Mouse (Mus musculus) monocyte, adult 2 months (primary cell): ENCODE data around the gene Catsper1.
"Not testable (repeated sequence)": the region's sequence is repeated elsewhere in the genome, so short reads cannot be mapped to it uniquely, and the experiment has no call there.

Experiments
- DNase-seq, 2 experiments: peaks; one replicate each; pipeline ENCODE4 v3.0.0; 2022; ENCODE audit warnings: low spot score in 2 of 2, low read depth in 1 of 2

The Catsper1 gene

DNA sequence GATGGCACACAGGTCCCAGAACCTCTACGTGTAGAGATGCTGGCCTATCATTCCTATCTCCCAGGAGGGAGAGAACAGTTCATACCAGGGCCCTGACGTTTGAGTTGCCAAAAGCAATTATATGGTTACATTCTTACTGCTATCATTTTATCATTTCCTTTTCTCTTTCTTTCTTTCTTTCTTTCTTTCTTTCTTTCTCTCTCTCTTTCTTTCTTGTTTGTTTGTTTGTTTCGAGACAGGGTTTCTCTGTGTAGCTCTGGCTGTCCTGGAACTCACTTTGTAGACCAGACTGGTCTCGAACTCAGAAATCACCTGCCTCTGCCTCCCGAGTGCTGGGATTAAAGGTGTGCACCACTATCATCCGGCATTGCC is 13.9 kb downstream of the Catsper1 start, which contains the start of gene Cst6:
Cst6 (minus strand) TSS at position 73 of the 372 bp plus-strand sequence.
- not testable (repeated sequence) for DNase-seq

- no peak for DNase-seq
Observed at GRCm38 (mm10) chr19:5353609-5354008, 18.1 kb downstream of the Catsper1 start.

GRCm38 (mm10) chr19:5356080-5356479 is 20.5 kb downstream of the Catsper1 start:
- DNase-seq: no peak

GRCm38 (mm10) chr19:5362186-5362585 is 26.6 kb downstream of the Catsper1 start:
- no peak for DNase-seq

GRCm38 (mm10) chr19:5364124-5364523 is 28.6 kb downstream of the Catsper1 start:
- DNase-seq: no peak

GRCm38 (mm10) chr19:5365751-5366150 is 30.2 kb downstream of the Catsper1 start:
- no peak for DNase-seq

DNA sequence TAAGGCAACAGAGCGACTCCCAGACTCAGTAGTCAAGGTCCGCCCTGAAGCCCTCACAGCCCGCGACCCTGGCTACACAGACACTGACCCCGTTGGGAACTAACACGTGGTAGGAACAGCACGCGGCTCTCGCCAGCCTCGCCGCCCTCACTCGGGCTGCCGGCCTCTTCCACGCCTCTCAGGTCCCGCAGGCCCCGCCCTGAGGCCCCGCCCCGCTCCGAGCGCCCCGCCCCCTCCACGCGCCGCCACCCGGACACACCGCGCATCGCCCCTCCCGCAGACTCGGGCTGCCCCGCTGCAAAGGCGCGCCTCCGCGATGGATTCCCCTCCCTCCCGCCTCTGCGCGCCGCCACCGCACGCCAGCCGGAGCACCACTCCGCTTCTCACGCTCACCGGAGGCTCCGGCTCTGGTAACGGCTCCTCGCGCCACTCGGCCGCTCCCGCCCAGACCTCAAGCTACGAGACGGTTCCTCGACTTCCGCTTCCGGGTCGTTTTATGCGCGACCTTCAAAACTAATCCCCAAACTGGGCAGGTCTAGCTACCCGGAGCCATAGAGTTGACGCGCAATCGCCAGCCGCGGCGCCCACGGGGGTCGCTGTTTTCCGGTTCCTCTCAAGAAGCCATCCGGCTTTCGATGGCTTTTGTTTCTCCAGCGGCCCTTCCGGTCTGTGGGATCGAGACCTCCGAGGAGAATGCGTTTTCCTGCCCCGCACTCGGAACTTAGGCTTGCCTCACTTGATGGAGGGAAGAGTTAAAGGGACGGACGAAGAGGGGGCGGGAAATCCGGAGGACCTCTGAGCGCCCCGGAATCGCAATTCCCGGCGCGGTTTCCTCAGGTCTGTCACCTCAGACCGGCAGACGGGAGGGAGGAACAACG is 30.9 kb downstream of the Catsper1 start, which contains the start of gene Eif1ad:
Eif1ad (plus strand) TSS at position 567 of the 878 bp plus-strand sequence.
- DNase-seq: peak; percentile 86 to 94

- DNase-seq: no peak
Observed at GRCm38 (mm10) chr19:5367053-5367359, 31.5 kb downstream of the Catsper1 start, which contains the start of gene Banf1. Gene Banf1 (minus strand): TSS chr19:5367168.

DNA sequence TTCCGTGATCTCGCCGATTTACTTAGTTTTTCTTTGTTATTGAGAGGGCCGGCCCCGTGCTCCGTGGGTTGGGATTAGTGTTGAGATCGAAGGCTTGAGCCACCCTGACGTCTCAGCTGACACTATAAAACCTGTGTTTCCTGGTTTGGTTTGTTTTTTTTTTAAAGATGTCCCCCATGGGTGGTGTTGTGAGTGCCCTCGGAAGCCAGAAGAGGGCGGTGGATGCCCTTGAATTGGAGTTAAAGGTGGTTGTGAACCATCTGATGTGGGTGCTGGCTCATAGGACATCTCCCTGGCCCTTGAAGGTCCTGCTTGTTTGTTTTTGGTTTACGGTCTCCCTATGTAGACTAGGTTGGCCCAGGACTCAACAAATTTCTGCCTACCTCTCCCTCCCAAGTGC is 31.9 kb downstream of the Catsper1 start:
- no peak for DNase-seq

DNA sequence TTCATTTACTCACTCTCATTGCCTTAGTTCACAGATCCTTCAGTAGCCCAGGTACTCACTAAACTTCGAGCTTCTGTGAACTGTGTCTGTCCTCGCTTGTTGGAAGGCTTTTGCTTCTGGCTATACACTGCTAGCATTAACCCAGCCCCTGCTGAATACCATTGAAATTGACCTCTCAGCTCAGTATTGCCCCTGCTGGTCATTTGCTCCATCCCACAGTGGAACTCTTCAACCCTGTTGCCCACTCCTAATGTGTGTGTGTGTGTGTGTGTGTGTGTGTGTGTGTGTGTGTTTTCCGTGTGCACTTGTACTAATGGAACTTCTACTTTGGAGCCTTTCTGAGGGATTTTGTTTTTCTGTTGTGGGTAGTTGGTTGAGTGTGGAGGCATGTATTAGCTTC is 35.4 kb downstream of the Catsper1 start:
- DNase-seq: no peak

DNA sequence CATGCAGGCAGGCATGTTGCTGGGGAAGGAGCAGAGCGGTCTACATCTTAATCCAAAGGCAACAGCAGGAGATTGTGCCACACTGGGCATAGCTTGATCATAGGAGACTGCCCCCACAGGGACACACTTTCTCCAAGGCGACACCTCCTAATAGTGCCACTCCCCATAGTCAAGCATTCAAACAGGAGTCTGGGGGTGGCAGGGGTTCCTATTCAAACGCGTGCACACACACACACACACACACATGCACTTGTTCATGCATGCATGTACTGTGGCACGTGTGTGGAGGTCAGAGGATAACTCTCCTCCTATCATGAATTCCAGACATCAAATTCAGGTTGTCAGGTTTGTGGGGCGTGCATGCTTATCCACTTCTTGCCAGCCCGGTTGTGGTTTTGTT is 37.2 kb downstream of the Catsper1 start:
- no peak for DNase-seq

- DNase-seq: no peak
Observed at GRCm38 (mm10) chr19:5374177-5374576, 38.6 kb downstream of the Catsper1 start.

GRCm38 (mm10) chr19:5374748-5375147 is 39.2 kb downstream of the Catsper1 start:
- DNase-seq: no peak

DNA sequence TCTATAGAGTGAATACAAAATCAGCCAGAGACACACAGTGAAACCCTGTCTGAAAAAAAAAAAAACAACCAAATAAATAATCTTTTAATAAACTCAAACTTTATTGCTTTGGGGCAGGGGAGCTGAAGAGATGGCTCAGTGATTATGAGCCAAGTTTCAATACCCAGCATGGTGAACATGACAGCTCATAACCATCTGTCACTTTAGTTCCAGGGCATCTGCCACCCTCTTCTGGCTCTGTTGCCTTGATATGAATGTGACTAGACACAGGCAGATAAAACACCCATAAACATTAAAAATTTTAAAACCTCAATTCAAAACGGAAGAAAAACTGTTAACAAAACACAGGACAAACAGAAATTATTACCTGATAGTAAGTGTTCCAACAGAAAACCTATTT is 41.9 kb downstream of the Catsper1 start:
- no peak for DNase-seq

GRCm38 (mm10) chr19:5383326-5383725 is 47.8 kb downstream of the Catsper1 start:
- no peak for DNase-seq

DNA sequence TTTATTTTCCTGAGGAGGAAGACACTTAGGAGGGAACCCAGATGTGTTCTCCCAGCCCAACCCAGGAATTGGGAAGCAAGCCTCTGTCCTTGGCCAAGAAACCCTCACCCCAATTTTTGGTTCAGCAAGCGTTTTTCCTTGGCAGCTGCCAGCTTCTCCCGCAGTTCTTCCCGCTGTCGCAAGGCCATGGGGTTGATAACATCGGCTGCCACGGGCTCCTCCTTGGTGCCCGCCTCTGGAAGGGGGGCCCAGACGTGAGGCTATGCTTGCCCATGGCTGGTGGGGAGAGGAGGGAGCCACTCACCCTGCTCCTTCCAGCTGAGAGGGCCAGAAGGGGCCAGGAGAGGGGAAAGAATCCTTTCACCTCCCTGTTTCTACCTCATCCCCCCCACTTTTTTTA is 49.2 kb downstream of the Catsper1 start:
- DNase-seq: no peak

GRCm38 (mm10) chr19:5388011-5388441 is 52.5 kb downstream of the Catsper1 start:
- no peak for DNase-seq

- peak; percentile 85 to 87 for DNase-seq
Observed at GRCm38 (mm10) chr19:5388588-5389242, 53.2 kb downstream of the Catsper1 start, which contains the start of gene Sart1. Gene Sart1 (minus strand): TSS chr19:5388703.

- no peak for DNase-seq
Observed at GRCm38 (mm10) chr19:5389647-5390046, 54.1 kb downstream of the Catsper1 start.

- DNase-seq: no peak
Observed at GRCm38 (mm10) chr19:5390416-5390815, 54.9 kb downstream of the Catsper1 start.

DNA sequence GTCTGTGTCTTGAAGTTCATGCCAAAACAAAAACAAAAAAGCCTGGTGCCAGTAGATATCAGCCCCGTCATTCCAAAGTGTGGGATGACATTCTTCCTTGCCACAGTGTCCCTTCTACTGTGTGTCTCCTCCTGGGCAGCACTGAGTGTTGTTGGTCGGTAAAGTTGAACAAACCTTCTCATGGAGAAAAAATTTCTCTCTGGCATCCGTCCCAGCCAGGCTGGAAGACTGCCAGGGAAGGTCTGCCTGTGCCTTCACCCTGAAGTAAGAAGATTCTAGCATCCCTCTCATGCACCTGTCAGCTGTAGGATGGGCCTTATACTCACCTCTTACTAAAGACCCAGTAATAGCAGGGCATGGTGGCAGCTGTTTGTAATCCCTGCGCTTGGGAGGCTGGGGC is 57.4 kb downstream of the Catsper1 start:
- no peak for DNase-seq
